In the genomic region with DNA sequence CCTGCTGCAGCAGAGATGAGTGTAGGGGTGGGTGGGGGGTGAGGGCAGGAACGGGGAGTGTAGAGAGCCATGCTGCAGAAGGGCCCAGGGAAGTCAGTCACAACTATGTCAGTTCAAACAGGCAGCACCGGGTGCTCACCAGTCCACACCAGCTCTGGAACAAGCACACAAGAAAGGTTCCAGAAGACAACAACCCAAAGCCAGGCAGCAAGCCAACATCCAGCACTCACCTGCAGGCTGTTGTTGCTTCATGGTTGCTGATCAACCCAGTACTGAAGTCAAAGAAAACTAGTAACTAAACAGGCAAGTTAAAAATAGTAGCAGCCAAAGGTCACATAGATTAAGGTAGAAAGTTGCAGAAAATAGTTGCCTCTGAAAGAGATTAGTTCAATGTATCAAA, we compare ENCODE assay signal across 10 mouse cellular contexts. TPM values are rescaled to one million over a fixed set of nuclear protein-coding genes. Genes with fewer than 3 reads are reported as not detected.
DNase-seq lines count a peak whose midpoint lies in the region.
"Had no signal": no experiment of that assay in that cellular context is flagged by ENCODE, and none has a peak within 500 bp of the region (broad histone marks: within the 10 kb centered on the region; RNA-seq: fewer than 3 reads in every experiment).

No protein-coding gene starts in this region.

- intact Hi-C loops in heart, postnatal 36 days (cut with DNase I) = no loop called here

- DNase-seq in heart, adult 11 months = peak; percentile 87
- DNase-seq in heart, postnatal 36 days = no peak
- peak; percentile 46 to 61 for DNase-seq in lung, adult 18-20 months
- no peak for DNase-seq in lung, postnatal 25 days (ENCODE audit: low spot score)
- DNase-seq in kidney, postnatal 25 days = peak; percentile 94 to 95
- DNase-seq in testis, postnatal 14 days (ENCODE audit: low spot score) = peak; percentile 39
- no peak for DNase-seq in frontal cortex, postnatal 14 days (ENCODE audit: low spot score in 2 of 2)
- no peak for DNase-seq in adrenal gland, postnatal 25 days
- DNase-seq: cerebellum, adult 9-11 months; gastrocnemius, postnatal 10 days had no signal

RNA-seq across cellular contexts. Expression of gene Gpam, which starts 7.5 kb away (rescaled TPM):
- total RNA-seq in heart, postnatal 36 days (2021) = 100 to 1,000 TPM; 210 to 250 TPM
- total RNA-seq in adrenal gland, postnatal 25 days (2021) = 573 and 601 TPM in 2 replicates

Comparison
In these comparisons a context has a peak if more than half of its experiments do, and no peak if none do; other contexts are left out.
1. DNase-seq: peak in heart, adult 11 months (single experiment), lung, adult 18-20 months (2 of 2), kidney, postnatal 25 days (2 of 2) and testis, postnatal 14 days (single experiment); none in heart, postnatal 36 days (0 of 2), lung, postnatal 25 days (single experiment), frontal cortex, postnatal 14 days (0 of 2) and adrenal gland, postnatal 25 days (single experiment).